Mouse (Mus musculus) gastrocnemius, postnatal 36 days (tissue): ENCODE data around the gene Pin4. TPM values are rescaled to one million over a fixed set of nuclear protein-coding genes. Genes with fewer than 3 reads are reported as not detected.

Experiments used
- DNase-seq, 2 experiments: peaks; one replicate each; pipeline ENCODE4 v3.0.0; 2022
- intact Hi-C: fragments of 180-260 bp; cut with DNase I; formaldehyde crosslinking; loops from one replicate; pipeline ENCODE4 v1.15.1; 2025
- total RNA-seq, 2 experiments: library from RNA; stranded (reverse); gene quantifications; 2 replicates each; pipeline ENCODE4 v1.2.3; 2021

Pin4 gene
- total RNA-seq, 2 experiments from 2014 or later: 21.3 to 33.1 TPM

GRCm38 (mm10) chrX:102141157-102141556 is 21.9 kb downstream of the Pin4 start:
- no peak for DNase-seq
- intact Hi-C loops: no loop called here

DNA sequence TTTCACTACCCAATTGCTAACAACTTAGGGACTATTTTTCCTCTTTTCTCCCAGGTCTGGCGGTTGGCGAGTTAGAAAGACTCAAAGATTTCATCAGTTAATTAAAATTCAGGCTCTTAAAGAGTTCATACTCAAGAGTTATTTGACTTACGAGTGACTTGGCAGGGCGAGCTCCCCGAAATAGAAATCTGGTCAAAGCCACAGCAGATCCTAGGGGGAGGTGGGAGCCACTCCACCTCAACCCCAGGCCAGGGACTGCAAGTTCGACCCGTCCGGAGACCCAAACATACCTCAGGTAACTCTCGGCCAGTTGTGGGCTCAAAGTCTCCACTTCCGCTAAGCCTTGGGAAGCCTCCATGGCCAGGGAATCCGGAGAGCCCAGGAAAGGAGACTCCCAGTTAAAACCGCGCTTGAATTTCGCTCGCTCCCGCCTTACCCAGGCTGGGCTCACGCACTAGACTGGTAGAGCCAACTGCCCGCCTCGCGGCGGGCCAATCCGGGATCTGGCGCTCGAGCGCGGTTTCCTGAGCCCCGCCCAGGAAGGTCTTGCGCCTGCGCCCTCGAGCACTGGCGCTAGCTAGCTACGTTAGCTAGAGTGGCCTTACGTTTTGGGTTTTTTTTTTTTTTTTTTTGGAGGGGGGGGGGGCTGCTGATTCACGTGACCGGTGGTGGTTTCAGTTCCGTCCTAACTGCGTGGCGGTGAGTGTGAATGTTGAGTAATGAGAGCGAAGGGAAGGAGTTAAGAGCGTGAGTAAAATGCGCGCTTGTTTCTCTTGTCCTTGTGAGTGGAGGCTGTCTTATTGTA is 37.6 kb downstream of the Pin4 start, which contains the start of gene Ercc6l:
Ercc6l (minus strand) TSS at position 474 of the 805 bp plus-strand sequence.
- intact Hi-C loops: loop anchor here (5.0 kb wide), 2 partner anchors 35 to 325 kb away; no protein-coding TSS in a partner anchor
- peak; percentile 84 to 86 for DNase-seq

DNA sequence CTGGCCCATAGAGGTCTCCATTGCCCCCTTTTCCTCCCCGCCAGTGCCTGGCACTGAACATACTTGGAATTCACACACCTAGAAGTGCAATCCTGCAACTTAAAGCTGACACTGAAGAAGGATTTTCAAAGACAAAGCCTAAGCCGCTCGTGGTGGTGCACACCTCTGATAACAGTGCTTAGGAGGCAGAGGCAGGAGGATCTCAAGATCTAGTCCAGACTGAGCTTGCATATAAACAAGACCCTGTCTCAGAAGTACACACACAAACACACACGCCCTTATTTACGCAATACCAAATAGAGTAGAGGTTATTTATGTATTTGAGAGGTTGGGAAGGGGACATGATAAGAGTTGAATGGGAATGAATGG is 38.2 kb downstream of the Pin4 start:
- intact Hi-C loops: loop anchor here (5.0 kb wide), 2 partner anchors 35 to 325 kb away; no protein-coding TSS in a partner anchor
- no peak for DNase-seq

GRCm38 (mm10) chrX:102159778-102160177 is 40.5 kb downstream of the Pin4 start:
- intact Hi-C loops: loop anchor here (5.0 kb wide), 2 partner anchors 37 to 323 kb away; no protein-coding TSS in a partner anchor
- no peak for DNase-seq

GRCm38 (mm10) chrX:102160528-102160927 is 41.3 kb downstream of the Pin4 start:
- no peak for DNase-seq

DNA sequence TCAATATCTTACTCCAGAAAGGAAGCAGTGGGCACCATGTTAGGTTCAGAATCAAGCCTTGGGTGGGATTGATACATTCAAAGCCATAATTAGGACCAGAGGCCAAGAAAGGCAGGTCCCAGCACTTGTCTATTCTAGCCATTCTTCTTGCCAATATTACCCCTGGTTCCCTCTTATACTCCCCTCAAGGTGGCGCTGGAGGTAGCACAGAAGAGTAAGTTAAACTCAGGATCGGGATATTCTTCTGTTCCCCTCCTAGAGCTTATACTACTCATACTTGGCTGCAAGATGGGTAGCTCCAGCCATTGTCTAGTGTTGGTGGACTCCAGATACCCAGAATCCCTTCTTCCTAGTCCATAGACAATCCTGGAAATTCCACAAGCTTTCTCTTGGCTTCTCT is 43.8 kb downstream of the Pin4 start:
- intact Hi-C loops: no loop called here
- DNase-seq: no peak

More at GRCm38 (mm10) chrX:102160528-102160927, 41.3 kb downstream of the Pin4 start:
- intact Hi-C loops: no loop called here

- peak; percentile 21 to 28 for DNase-seq
- intact Hi-C loops: no loop called here
Measured at GRCm38 (mm10) chrX:102163529-102163928, 44.3 kb downstream of the Pin4 start.

DNA sequence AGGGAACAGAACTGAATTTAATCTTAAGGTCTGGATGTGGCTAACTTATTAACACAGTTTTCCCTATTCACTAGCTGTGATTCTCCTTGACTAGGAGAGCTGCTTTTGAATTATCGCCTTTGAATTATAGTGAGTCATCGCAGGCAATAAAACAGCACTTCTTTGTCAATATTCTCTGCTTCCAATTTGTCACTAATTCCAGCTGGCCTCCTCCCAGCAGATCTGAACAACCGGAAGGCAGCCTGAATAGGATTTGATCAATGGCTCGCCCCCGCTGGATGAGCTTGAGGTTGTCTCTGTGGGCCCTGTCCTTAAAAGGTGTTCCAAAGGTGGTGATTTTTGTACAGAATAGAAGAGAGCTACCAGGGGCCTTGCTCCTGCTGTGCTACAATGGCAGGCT is 47.3 kb downstream of the Pin4 start:
- no peak for DNase-seq
- intact Hi-C loops: no loop called here

DNA sequence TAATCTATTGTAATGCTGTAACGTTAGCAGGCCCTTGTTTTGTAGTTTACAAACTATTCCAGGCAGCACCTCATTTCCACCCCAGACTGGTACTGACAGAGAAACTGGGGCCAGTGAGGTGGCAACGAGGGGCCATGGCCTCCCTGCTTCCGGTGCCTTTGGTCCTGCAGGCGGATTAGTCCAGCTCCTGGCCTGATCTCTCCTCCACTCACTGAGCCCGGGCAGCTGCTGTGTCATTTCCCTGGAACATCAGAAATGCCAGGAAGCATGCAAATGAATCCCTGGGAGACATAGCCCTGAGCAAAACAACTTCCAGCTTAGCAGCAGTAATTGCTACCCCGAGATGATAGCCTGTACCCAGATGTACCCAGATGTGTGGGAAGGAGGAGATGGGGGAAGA is 47.7 kb downstream of the Pin4 start:
- intact Hi-C loops: no loop called here
- DNase-seq: no peak

- intact Hi-C loops: no loop called here
- DNase-seq: no peak
Measured at GRCm38 (mm10) chrX:102169724-102170123, 50.5 kb downstream of the Pin4 start.

- intact Hi-C loops: no loop called here
- no peak for DNase-seq
Measured at GRCm38 (mm10) chrX:102170135-102170534, 50.9 kb downstream of the Pin4 start.

DNA sequence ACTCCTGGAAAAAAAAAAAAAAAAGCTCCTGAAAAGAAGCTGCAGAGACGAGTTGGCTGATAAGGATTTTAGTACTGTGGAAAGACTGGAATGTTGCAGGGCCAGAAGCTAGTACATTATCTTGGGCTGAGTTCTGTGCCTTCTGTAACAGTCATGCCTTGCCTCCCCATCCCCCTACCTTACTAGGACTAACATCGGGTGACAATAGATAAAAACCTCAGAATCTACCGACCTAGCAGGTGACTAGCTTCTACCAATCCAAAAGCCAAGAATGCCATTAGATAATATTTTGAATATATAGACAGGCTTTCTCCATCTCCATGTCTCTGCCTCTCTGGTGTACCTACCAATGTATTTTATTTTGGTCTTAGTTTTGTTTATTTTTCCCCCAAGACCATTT is 51.7 kb downstream of the Pin4 start:
- no peak for DNase-seq
- intact Hi-C loops: no loop called here

- DNase-seq: no peak
- intact Hi-C loops: no loop called here
Measured at GRCm38 (mm10) chrX:102175538-102176287, 56.5 kb downstream of the Pin4 start.

Other genes starting within 250 kb of the Pin4 start
- under 1 TPM; 0.66 to 0.81 TPM for gene Rtl5, start 48.1 kb upstream of the Pin4 start, total RNA-seq
- gene Ercc6l, start 37.6 kb downstream of the Pin4 start, total RNA-seq: under 1 TPM; 0.12 to 0.15 TPM
- 100 to 1,000 TPM; 438 to 509 TPM for gene Rps4x, start 69.9 kb downstream of the Pin4 start, total RNA-seq
- gene Cited1, start 132.7 kb downstream of the Pin4 start, total RNA-seq: 1 to 10 TPM in 1 of 2 experiments, under 1 TPM in 1; 0.79 to 1.5 TPM